Mouse (Mus musculus) forebrain, postnatal 0 days (tissue): ENCODE results near the gene Gck. TPM values are rescaled to one million over a fixed set of nuclear protein-coding genes. Genes with fewer than 3 reads are reported as not detected.

Experiments
- ATAC-seq: fragments of 200-750 bp; cut with Nextera tagmentation; 2 replicates; pipeline ENCODE4 v1.8.0; 2017; ENCODE audit warnings: mild to moderate bottlenecking, moderate library complexity
- DNase-seq: peaks from one replicate; pipeline ENCODE4 v3.0.0-alpha.2; 2015
- H3K27ac ChIP-seq: fragments of 300-500 bp; sonication (generic); 2 replicates; pipeline ENCODE4 v1.5.1; 2014; ENCODE audit warnings: low read depth, mild to moderate bottlenecking, antibody characterized with exemption, low read length, moderate library complexity, mixed read lengths
- H3K27me3 ChIP-seq: fragments of 300-500 bp; sonication (generic); 2 replicates; pipeline ENCODE4 v1.6.1; 2014; ENCODE audit warnings: mild to moderate bottlenecking, low read length, mixed read lengths; ENCODE audit not compliant: insufficient read depth
- H3K36me3 ChIP-seq: fragments of 300-500 bp; sonication (generic); 2 replicates; pipeline ENCODE4 v1.6.1; 2014; ENCODE audit warnings: mild to moderate bottlenecking, moderate library complexity; ENCODE audit not compliant: insufficient read depth
- H3K4me1 ChIP-seq: fragments of 300-500 bp; sonication (generic); 2 replicates; pipeline ENCODE4 v1.6.1; 2014; ENCODE audit warnings: antibody characterized with exemption; ENCODE audit not compliant: insufficient read depth
- H3K4me2 ChIP-seq: fragments of 300-500 bp; sonication (generic); 2 replicates; pipeline ENCODE4 v1.6.1; 2014; ENCODE audit warnings: low read depth, mild to moderate bottlenecking, moderate library complexity
- H3K4me3 ChIP-seq: fragments of 300-500 bp; sonication (generic); 2 replicates; pipeline ENCODE4 v1.5.1; 2014; ENCODE audit warnings: low read depth, low read length, mixed read lengths
- H3K9ac ChIP-seq: fragments of 300-500 bp; sonication (generic); 2 replicates; pipeline ENCODE4 v1.6.1; 2014; ENCODE audit warnings: mild to moderate bottlenecking
- H3K9me3 ChIP-seq: fragments of 300-500 bp; sonication (generic); 2 replicates; pipeline ENCODE4 v1.6.1; 2016; ENCODE audit warnings: low read length
- CTCF ChIP-seq: sonication (generic); IDR thresholded peaks from 2 replicates; pipeline ENCODE4 v1.5.1; 2016; ENCODE audit warnings: antibody characterized with exemption, control low read depth, low read depth
- WGBS: fragments of 180-500 bp; shearing (Covaris S2); extraction: QIAGEN DNeasy Blood & Tissue Kit; methylation state at CpG from one replicate; pipeline ENCODE4 v1.1.7; 2014; 5-methylcytosine and 5-hydroxymethylcytosine counted together
- polyA plus RNA-seq: library from polyadenylated mRNA; unstranded; fragments of >200 nt; fragmentation: Nextera tagmentation; extraction: Ambion mirVana; gene quantifications from 2 replicates; pipeline ENCODE4 v1.2.1, GENCODE M21; 2015
- total RNA-seq: library from RNA; depleted of rRNA; stranded (reverse); fragments of >200 nt; gene quantifications from 2 replicates; pipeline ENCODE4 v1.2.3, GENCODE M21; 2014

Gene Gck
- total and polyA plus RNA-seq, 2 experiments from 2014 or later, result 7.1 to 12.9 TPM

- Histone ChIP-seq H3K4me3 (peak overlapping the region; percentile 32), H3K9ac (peak overlapping the region; percentile 62), H3K27me3 (no peaks in the 10 kb centered on the region), H3K27ac (peak overlapping the region; percentile 75), H3K4me1 (peaks cover 15% of the 10 kb centered on the region), H3K36me3 (no peaks in the 10 kb centered on the region), H3K9me3 (no peaks in the 10 kb centered on the region), H3K4me2 (peak overlapping the region; percentile 60)
- TF ChIP-seq CTCF, result no peak
- peak; percentile 36; the same call in 1 of the 2 replicates for ATAC-seq
- WGBS, result 6% methylated on average over 6 of the region's 6 CpGs
- DNase-seq, result peak; percentile 61
These were observed 47.5 kb downstream of the Gck start for GRCm38 (mm10) chr11:5902390-5902789.

GRCm38 (mm10) chr11:5901950-5902349, 47.9 kb downstream of the Gck start:
- H3K4me3 ChIP-seq, result peak overlapping the region; percentile 32
- H3K9me3 ChIP-seq, result no peaks in the 10 kb centered on the region
- peak; percentile 91 for DNase-seq
- peaks cover 15% of the 10 kb centered on the region for H3K4me1 ChIP-seq
- no peaks in the 10 kb centered on the region for H3K27me3 ChIP-seq
- H3K36me3 ChIP-seq, result no peaks in the 10 kb centered on the region
- peak overlapping the region; percentile 62 for H3K9ac ChIP-seq
- peak overlapping the region; percentile 60 for H3K4me2 ChIP-seq
- no peak for TF ChIP-seq CTCF
- ATAC-seq, result peak; percentile 91
- peak overlapping the region; percentile 75 for H3K27ac ChIP-seq
- 1% methylated on average over 32 of the region's 32 CpGs for WGBS

- Histone ChIP-seq H3K9me3 (no peaks in the 10 kb centered on the region), H3K27me3 (no peaks in the 10 kb centered on the region), H3K27ac (peak overlapping the region; percentile 75), H3K36me3 (no peaks in the 10 kb centered on the region), H3K4me1 (peaks cover 15% of the 10 kb centered on the region), H3K4me2 (peak overlapping the region; percentile 60), H3K9ac (peak overlapping the region; percentile 62), H3K4me3 (peak overlapping the region; percentile 32)
- ATAC-seq (peak; percentile 0), DNase-seq (no peak)
- no peak for TF ChIP-seq CTCF
- WGBS, result 20% methylated on average over 3 of the region's 3 CpGs
These were observed 48.6 kb downstream of the Gck start for GRCm38 (mm10) chr11:5901320-5901719.

- no peak for TF ChIP-seq CTCF
- H3K4me2 ChIP-seq, result no peak overlapping the region
- H3K9me3 ChIP-seq, result no peaks in the 10 kb centered on the region
- no peak for ATAC-seq
- H3K27ac ChIP-seq, result no peak overlapping the region
- whole genome bisulfite sequencing, result 95% methylated on average over 10 of the region's 10 CpGs
- DNase-seq, result no peak
- no peak overlapping the region for H3K4me3 ChIP-seq
- no peaks in the 10 kb centered on the region for H3K27me3 ChIP-seq
- no peaks in the 10 kb centered on the region for H3K36me3 ChIP-seq
- H3K4me1 ChIP-seq, result peaks cover 15% of the 10 kb centered on the region
- H3K9ac ChIP-seq, result no peak overlapping the region
These were observed 50.6 kb downstream of the Gck start for GRCm38 (mm10) chr11:5899286-5899685.

- no peaks in the 10 kb centered on the region for H3K36me3 ChIP-seq
- no peak for TF ChIP-seq CTCF
- peaks cover 15% of the 10 kb centered on the region for H3K4me1 ChIP-seq
- no peak within 1 kb of the TSS for H3K4me3 ChIP-seq
- no peak for DNase-seq
- ATAC-seq, result no peak
- H3K9ac ChIP-seq, result no peak within 1 kb of the TSS
- H3K27ac ChIP-seq, result no peak within 1 kb of the TSS
- no peaks in the 10 kb centered on the region for H3K27me3 ChIP-seq
- H3K9me3 ChIP-seq, result no peaks in the 10 kb centered on the region
- no peak within 1 kb of the TSS for H3K4me2 ChIP-seq
- 63% methylated on average over 5 of the region's 5 CpGs for WGBS
These were observed 51.4 kb downstream of the Gck start, which contains the start of gene Myl7 for GRCm38 (mm10) chr11:5898531-5898930. Gene Myl7, minus strand, starts transcription at chr11:5898782.

GRCm38 (mm10) chr11:5897839-5898238, 52.0 kb downstream of the Gck start:
- WGBS, result 13% methylated on average over 10 of the region's 10 CpGs

GRCm38 (mm10) chr11:5897230-5897629, 52.7 kb downstream of the Gck start:
- no peak overlapping the region for H3K4me3 ChIP-seq
- H3K9ac ChIP-seq, result no peak overlapping the region
- no peaks in the 10 kb centered on the region for H3K27me3 ChIP-seq
- H3K4me1 ChIP-seq, result peaks cover 10% of the 10 kb centered on the region
- TF ChIP-seq CTCF, result no peak
- H3K9me3 ChIP-seq, result no peaks in the 10 kb centered on the region
- 19% methylated on average over 15 of the region's 16 CpGs for WGBS
- no peaks in the 10 kb centered on the region for H3K36me3 ChIP-seq
- no peak overlapping the region for H3K4me2 ChIP-seq
- ATAC-seq (no peak), DNase-seq (no peak)
- H3K27ac ChIP-seq, result no peak overlapping the region

More at GRCm38 (mm10) chr11:5897839-5898238, 52.0 kb downstream of the Gck start:
- Histone ChIP-seq H3K27me3 (no peaks in the 10 kb centered on the region), H3K4me1 (peaks cover 15% of the 10 kb centered on the region), H3K9ac (no peak overlapping the region), H3K9me3 (no peaks in the 10 kb centered on the region), H3K4me3 (no peak overlapping the region), H3K4me2 (no peak overlapping the region), H3K27ac (no peak overlapping the region), H3K36me3 (no peaks in the 10 kb centered on the region)
- no peak for ATAC-seq
- no peak for TF ChIP-seq CTCF
- no peak for DNase-seq
